Mouse (Mus musculus): ENCODE results near the gene Pih1d1.

- TF ChIP-seq CTCF (IDR thresholded peaks at IDR 0.05; ENCODE audit: low read depth) (no peak), EP300 (IDR thresholded peaks at IDR 0.05; ENCODE audit: low read depth) (no peak)
Observed at GRCm38 (mm10) chr7:45189600-45189999, 35.5 kb downstream of the Pih1d1 start.

Measured in heart, postnatal 0 days (tissue).